Mouse (Mus musculus) heart, adult 2 months (tissue): ENCODE measurements at regions not wholly inside any gene's neighbourhood (a gene's known extent, or its start where the extent isn't known, plus 50 kb on each side); places are given as distances from the start of the nearest gene placed in this dataset.

Source experiments
- CTCF ChIP-seq: fragments of 200-600 bp; IDR thresholded peaks from 2 replicates; pipeline ENCODE4 v1.8.1; 2022; ENCODE audit warnings: antibody characterized with exemption, mild to moderate bottlenecking, moderate library complexity
- EP300 ChIP-seq: fragments of 200-500 bp; IDR thresholded peaks from 2 replicates; pipeline ENCODE4 v1.6.1; 2011; ENCODE audit warnings: low read depth, low read length, control low read depth; ENCODE audit not compliant: insufficient read depth
- POLR2A ChIP-seq: fragments of 200-500 bp; IDR thresholded peaks from 2 replicates; pipeline ENCODE4 v1.6.1; 2011; ENCODE audit warnings: mild to moderate bottlenecking, low read depth, low read length, control low read depth; ENCODE audit not compliant: insufficient read depth

DNA sequence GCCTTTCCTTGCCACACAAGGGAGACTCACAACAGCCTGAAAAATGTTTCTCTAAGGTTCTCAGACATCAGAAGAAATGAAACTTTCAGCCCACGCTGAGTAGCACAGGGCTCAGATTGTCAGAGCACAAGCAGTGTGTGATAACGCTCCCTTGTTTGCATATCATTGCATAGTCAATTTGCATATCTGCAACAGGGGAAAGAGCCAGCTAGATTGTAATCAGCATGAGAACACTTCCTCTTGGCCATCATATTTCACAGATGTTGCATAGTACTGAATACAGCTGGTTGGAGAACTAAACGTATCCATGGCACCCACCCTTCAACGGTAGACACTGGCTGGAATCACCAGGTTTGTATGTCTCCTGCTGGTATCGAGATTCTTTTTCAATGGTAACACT is 58.9 kb upstream of the Sgip1 start:
- TF ChIP-seq CTCF (no peak), EP300 (no peak), POLR2A (no peak)
